Mouse (Mus musculus) erythroblast, embryonic 14.5 days (primary cell): ENCODE measurements around the gene Ptpdc1.

Experiments used
- GATA1 ChIP-seq: IDR thresholded peaks from 2 replicates; pipeline ENCODE4 v1.6.1; 2012; ENCODE audit warnings: low read length, inconsistent platforms, mixed read lengths
- TAL1 ChIP-seq: IDR thresholded peaks from 3 replicates; pipeline ENCODE4 v1.6.1; 2012; ENCODE audit warnings: low read length, inconsistent platforms, mixed read lengths

DNA sequence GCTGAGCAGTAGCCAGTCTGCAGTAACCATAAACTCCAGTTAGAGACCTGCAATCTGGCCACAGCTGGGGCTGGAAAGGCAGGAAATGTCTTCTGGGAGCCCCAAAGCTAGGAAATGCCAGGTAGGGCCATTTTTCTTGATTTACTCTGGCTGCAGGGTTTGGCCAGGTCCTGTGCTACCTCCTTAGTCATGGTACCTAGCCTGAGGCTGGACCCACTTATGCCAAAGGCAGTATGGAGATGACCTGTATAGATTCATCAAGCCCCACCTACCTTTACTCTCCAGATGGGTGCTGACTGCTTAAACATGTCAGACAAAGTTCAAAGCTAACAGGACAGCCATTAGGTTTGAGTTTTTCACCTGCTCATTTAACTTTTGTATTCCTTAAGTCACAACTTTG is 7.7 kb downstream of the Ptpdc1 start:
- no peak for TF ChIP-seq GATA1
- TF ChIP-seq TAL1: no peak
